In genomic region chr16:8494268-8494667, GRCm38 (mm10) we compare ENCODE assay signal across 9 mouse cellular contexts. TPM values are rescaled to one million over a fixed set of nuclear protein-coding genes. Genes with fewer than 3 reads are reported as not detected.
DNase-seq lines count a peak whose midpoint lies in the region; ATAC-seq and TF ChIP-seq lines count a peak whose summit lies in the region.
"Had no signal": no experiment of that assay in that cellular context is flagged by ENCODE, and none has a peak within 500 bp of the region (broad histone marks: within the 10 kb centered on the region; RNA-seq: fewer than 3 reads in every experiment).

No protein-coding gene starts in this region.

- no peak overlapping the region for H3K27ac ChIP-seq in heart, adult 2 months
- H3K27ac ChIP-seq in forebrain, embryonic 14.5 days (ENCODE audit: low read depth, low read length), result no peak overlapping the region
- H3K27ac ChIP-seq in hindbrain, embryonic 11.5 days (ENCODE audit: low read depth, low read length), result no peak overlapping the region
- H3K27ac ChIP-seq: macrophage had no signal

- no peaks in the 10 kb centered on the region for H3K9me3 ChIP-seq in forebrain, embryonic 14.5 days (replicated peaks; ENCODE audit: control insufficient read depth, low read length)
- no peaks in the 10 kb centered on the region for H3K9me3 ChIP-seq in hindbrain, embryonic 11.5 days (ENCODE audit: control insufficient read depth, low read length)

- TF ChIP-seq EP300 in heart, adult 2 months (IDR thresholded peaks at IDR 0.05; ENCODE audit: insufficient read depth, low read depth, low read length), result peak; percentile 81

- no peak overlapping the region for H3K9ac ChIP-seq in heart, adult 2 months (ENCODE audit: low read depth, low read length)
- no peak overlapping the region for H3K9ac ChIP-seq in forebrain, embryonic 14.5 days (ENCODE audit: low read length)
- no peak overlapping the region for H3K9ac ChIP-seq in hindbrain, embryonic 11.5 days (ENCODE audit: low read depth, low read length)

- TF ChIP-seq POLR2A in heart, adult 2 months (IDR thresholded peaks at IDR 0.05; ENCODE audit: insufficient read depth, low read depth, low read length), result no peak

- peak; percentile 53 to 60 for DNase-seq in heart, adult 2 months
- DNase-seq in heart, adult 11 months, result no peak
- peak; percentile 37 for DNase-seq in cerebellum, adult 11-12 months
- DNase-seq in forebrain, embryonic 14.5 days (ENCODE audit: low spot score), result peak; percentile 87
- peak; percentile 83 for DNase-seq in hindbrain, embryonic 11.5 days (ENCODE audit: low spot score)
- peak; percentile 72 to 74 for DNase-seq in layer of hippocampus, postnatal 10 days (ENCODE audit: low spot score in 2 of 2)
- peak; percentile 79 for DNase-seq in lung, postnatal 36 days
- peak; percentile 60 to 75 for DNase-seq in right cerebral cortex, postnatal 10 days (ENCODE audit: low spot score in 2 of 2)

- 18% methylated on average over 4 of the region's 4 CpGs for WGBS in heart, adult 2 months
- WGBS in forebrain, embryonic 14.5 days, result 23% methylated on average over 4 of the region's 4 CpGs
- 26% methylated on average over 4 of the region's 4 CpGs for WGBS in hindbrain, embryonic 11.5 days

- TF ChIP-seq CTCF in heart, adult 2 months (IDR thresholded peaks at IDR 0.05), result peak; percentile 92

- no peak overlapping the region for H3K4me2 ChIP-seq in forebrain, embryonic 14.5 days (ENCODE audit: low read length)
- H3K4me2 ChIP-seq in hindbrain, embryonic 11.5 days (replicated peaks; ENCODE audit: low read depth, low read length), result no peak overlapping the region

- intact Hi-C loops in heart, adult 2 months (cut with DNase I), result loop anchor here (1.0 to 10.0 kb wide), 5 partner anchors 82 to 378 kb away; no protein-coding TSS in a partner anchor

- no peaks in the 10 kb centered on the region for H3K36me3 ChIP-seq in heart, adult 2 months (ENCODE audit: control insufficient read depth, insufficient read depth, low read length)
- peaks cover 13% of the 10 kb centered on the region; the same call in 1 of the 2 replicates for H3K36me3 ChIP-seq in forebrain, embryonic 14.5 days (ENCODE audit: control insufficient read depth, insufficient read depth, low read length)
- H3K36me3 ChIP-seq in hindbrain, embryonic 11.5 days (ENCODE audit: control insufficient read depth, insufficient read depth, low read length), result no peaks in the 10 kb centered on the region

- ATAC-seq in forebrain, embryonic 14.5 days, result peak; percentile 79; the same call in 1 of the 2 replicates
- no peak for ATAC-seq in hindbrain, embryonic 11.5 days (ENCODE audit: low FRiP score)

- no peaks in the 10 kb centered on the region for H3K4me1 ChIP-seq in heart, adult 2 months (ENCODE audit: control insufficient read depth, insufficient read depth, low read length)
- no peaks in the 10 kb centered on the region for H3K4me1 ChIP-seq in forebrain, embryonic 14.5 days (ENCODE audit: control insufficient read depth, insufficient read depth, low read length)
- H3K4me1 ChIP-seq in hindbrain, embryonic 11.5 days (replicated peaks; ENCODE audit: control insufficient read depth, insufficient read depth, low read length), result no peaks in the 10 kb centered on the region

- H3K4me3 ChIP-seq in heart, adult 2 months, result no peak overlapping the region
- no peak overlapping the region for H3K4me3 ChIP-seq in forebrain, embryonic 14.5 days (ENCODE audit: low read depth, low read length)
- no peak overlapping the region for H3K4me3 ChIP-seq in hindbrain, embryonic 11.5 days (ENCODE audit: low read depth, low read length)

- H3K27me3 ChIP-seq in heart, adult 2 months (ENCODE audit: control insufficient read depth, insufficient read depth, low read length), result no peaks in the 10 kb centered on the region
- H3K27me3 ChIP-seq in forebrain, embryonic 14.5 days (replicated peaks; ENCODE audit: control insufficient read depth, insufficient read depth, low read length), result no peaks in the 10 kb centered on the region
- no peaks in the 10 kb centered on the region for H3K27me3 ChIP-seq in hindbrain, embryonic 11.5 days (ENCODE audit: control insufficient read depth, insufficient read depth, low read length)

- H3K79me2 ChIP-seq in heart, adult 2 months (replicated peaks; ENCODE audit: control insufficient read depth, insufficient read depth, low read length), result no peaks in the 10 kb centered on the region

RNA-seq across cellular contexts. Expression of gene Abat, which starts 19.0 kb away (rescaled TPM):
- 1 to 10 TPM; 5.7 to 6.9 TPM for total RNA-seq in heart, adult 2 months (2021)
- polyA plus RNA-seq in heart, adult 2 months (2012; rRNA removed), result 11.5 and 16.6 TPM in 2 replicates
- polyA plus RNA-seq in forebrain, embryonic 14.5 days (2014; fragmentation: Nextera tagmentation; extraction: Ambion mirVana), result 34.9 and 36.0 TPM in 2 replicates
- 27.4 and 33.1 TPM in 2 replicates for polyA plus RNA-seq in hindbrain, embryonic 11.5 days (2014; fragmentation: Nextera tagmentation; extraction: Ambion mirVana)
- total RNA-seq in layer of hippocampus, postnatal 10 days (2021), result 100 to 1,000 TPM; 107 to 117 TPM
- polyA plus RNA-seq: macrophage had no signal

RNA-seq across cellular contexts. Expression of gene Mettl22, which starts 23.7 kb away (rescaled TPM):
- 10 to 100 TPM; 29.4 to 35.6 TPM for total RNA-seq in heart, adult 2 months (2021)
- 63.1 and 69.1 TPM in 2 replicates for polyA plus RNA-seq in heart, adult 2 months (2012; rRNA removed)
- 43.9 and 48.6 TPM in 2 replicates for polyA plus RNA-seq in forebrain, embryonic 14.5 days (2014; fragmentation: Nextera tagmentation; extraction: Ambion mirVana)
- 21.1 and 24.2 TPM in 2 replicates for polyA plus RNA-seq in hindbrain, embryonic 11.5 days (2014; fragmentation: Nextera tagmentation; extraction: Ambion mirVana)
- total RNA-seq in layer of hippocampus, postnatal 10 days (2021), result 10 to 100 TPM; 35.8 to 38.8 TPM
